Mouse (Mus musculus) neural tube, embryonic 14.5 days (tissue): ENCODE results near the gene Hk3. TPM values are rescaled to one million over a fixed set of nuclear protein-coding genes. Genes with fewer than 3 reads are reported as not detected.

ENCODE experiments used
- ATAC-seq: fragments of 200-750 bp; cut with Nextera tagmentation; 2 replicates; pipeline ENCODE4 v1.8.0; 2017; ENCODE audit warnings: low read depth, mild to moderate bottlenecking, moderate TSS enrichment, moderate library complexity
- H3K27ac ChIP-seq: fragments of 300-500 bp; sonication (generic); 2 replicates; pipeline ENCODE4 v1.5.1; 2014; ENCODE audit warnings: low read depth, mild to moderate bottlenecking, control low read depth, low read length, moderate library complexity, mixed read lengths
- H3K27me3 ChIP-seq: fragments of 300-500 bp; sonication (generic); 2 replicates; pipeline ENCODE4 v1.6.1; 2014; ENCODE audit warnings: low read length; ENCODE audit not compliant: control insufficient read depth, insufficient read depth
- H3K36me3 ChIP-seq: fragments of 300-500 bp; sonication (generic); 2 replicates; pipeline ENCODE4 v1.6.1; 2014; ENCODE audit warnings: low read length, mixed read lengths; ENCODE audit not compliant: control insufficient read depth, insufficient read depth
- H3K4me1 ChIP-seq: fragments of 300-500 bp; sonication (generic); 2 replicates; pipeline ENCODE4 v1.6.1; 2014; ENCODE audit warnings: low read length; ENCODE audit not compliant: control insufficient read depth, insufficient read depth
- H3K4me2 ChIP-seq: fragments of 300-500 bp; sonication (generic); 2 replicates; pipeline ENCODE4 v1.6.1; 2014; ENCODE audit warnings: mild to moderate bottlenecking, low read depth, low read length, control low read depth
- H3K4me3 ChIP-seq: fragments of 300-500 bp; sonication (generic); 2 replicates; pipeline ENCODE4 v1.5.1; 2014; ENCODE audit warnings: low read depth, low read length, control low read depth, mixed read lengths
- H3K9ac ChIP-seq: fragments of 300-500 bp; sonication (generic); replicated peaks from 2 replicates; pipeline ENCODE4 v1.6.1; 2014; ENCODE audit warnings: low read depth, mild to moderate bottlenecking, control low read depth, low read length, mixed read lengths
- H3K9me3 ChIP-seq: fragments of 300-500 bp; sonication (generic); 2 replicates; pipeline ENCODE4 v1.6.1; 2016; ENCODE audit warnings: low read length; ENCODE audit not compliant: control insufficient read depth
- WGBS: fragments of 180-500 bp; shearing (Covaris S2); extraction: QIAGEN DNeasy Blood & Tissue Kit; methylation state at CpG from one replicate; pipeline ENCODE4 v1.1.7; 2014; 5-methylcytosine and 5-hydroxymethylcytosine counted together
- polyA plus RNA-seq: library from polyadenylated mRNA; unstranded; fragments of >200 nt; fragmentation: Nextera tagmentation; extraction: Ambion mirVana; gene quantifications from 2 replicates; pipeline ENCODE4 v1.2.1, GENCODE M21; 2014

The Hk3 gene
- polyA plus RNA-seq, 1 experiment from 2014 or later = 0.13 TPM

- H3K4me3 ChIP-seq = no peak overlapping the region
- H3K9me3 ChIP-seq = no peaks in the 10 kb centered on the region
- H3K9ac ChIP-seq = no peak overlapping the region
- no peaks in the 10 kb centered on the region for H3K4me1 ChIP-seq
- 96% methylated on average over 4 of the region's 4 CpGs for WGBS
- no peak for ATAC-seq
- H3K27me3 ChIP-seq = no peaks in the 10 kb centered on the region
- H3K36me3 ChIP-seq = no peaks in the 10 kb centered on the region
- no peak overlapping the region for H3K4me2 ChIP-seq
- H3K27ac ChIP-seq = no peak overlapping the region
Measured at GRCm38 (mm10) chr13:55020051-55020450, 1.1 kb downstream of the Hk3 start.

GRCm38 (mm10) chr13:55019181-55019580, 2.0 kb downstream of the Hk3 start:
- Histone ChIP-seq H3K27me3 (no peaks in the 10 kb centered on the region), H3K4me2 (no peak overlapping the region), H3K4me3 (no peak overlapping the region), H3K27ac (no peak overlapping the region), H3K9ac (no peak overlapping the region), H3K9me3 (no peaks in the 10 kb centered on the region), H3K36me3 (no peaks in the 10 kb centered on the region), H3K4me1 (no peaks in the 10 kb centered on the region)
- WGBS = 66% methylated on average over 3 of the region's 3 CpGs
- ATAC-seq = no peak

- Histone ChIP-seq H3K9ac (no peak overlapping the region), H3K36me3 (no peaks in the 10 kb centered on the region), H3K4me1 (no peaks in the 10 kb centered on the region), H3K9me3 (no peaks in the 10 kb centered on the region), H3K27ac (no peak overlapping the region), H3K4me3 (no peak overlapping the region), H3K4me2 (no peak overlapping the region), H3K27me3 (no peaks in the 10 kb centered on the region)
- whole genome bisulfite sequencing = 83% methylated on average over 9 of the region's 9 CpGs
- ATAC-seq = no peak
Measured at GRCm38 (mm10) chr13:55018700-55019099, 2.5 kb downstream of the Hk3 start.

GRCm38 (mm10) chr13:55017898-55018599, 3.1 kb downstream of the Hk3 start:
- no peaks in the 10 kb centered on the region for H3K4me1 ChIP-seq
- 81% methylated on average over 8 of the region's 8 CpGs for WGBS

GRCm38 (mm10) chr13:55017154-55017897, 3.9 kb downstream of the Hk3 start:
- WGBS = 89% methylated on average over 12 of the region's 12 CpGs
- no peak for ATAC-seq
- H3K4me2 ChIP-seq = no peak overlapping the region
- H3K36me3 ChIP-seq = no peaks in the 10 kb centered on the region
- H3K4me1 ChIP-seq = no peaks in the 10 kb centered on the region
- H3K27ac ChIP-seq = no peak overlapping the region
- H3K27me3 ChIP-seq = no peaks in the 10 kb centered on the region
- no peaks in the 10 kb centered on the region for H3K9me3 ChIP-seq
- H3K9ac ChIP-seq = no peak overlapping the region
- no peak overlapping the region for H3K4me3 ChIP-seq

More at GRCm38 (mm10) chr13:55017898-55018599, 3.1 kb downstream of the Hk3 start:
- Histone ChIP-seq H3K9ac (no peak overlapping the region), H3K36me3 (no peaks in the 10 kb centered on the region), H3K4me3 (no peak overlapping the region), H3K27me3 (no peaks in the 10 kb centered on the region), H3K4me2 (no peak overlapping the region), H3K27ac (no peak overlapping the region), H3K9me3 (no peaks in the 10 kb centered on the region)
- no peak for ATAC-seq

- no peak for ATAC-seq
- H3K27ac ChIP-seq = no peak overlapping the region
- no peaks in the 10 kb centered on the region for H3K4me1 ChIP-seq
- 39% methylated on average over 9 of the region's 9 CpGs for WGBS
- H3K27me3 ChIP-seq = no peaks in the 10 kb centered on the region
- H3K4me2 ChIP-seq = no peak overlapping the region
- H3K9me3 ChIP-seq = no peaks in the 10 kb centered on the region
- H3K4me3 ChIP-seq = no peak overlapping the region
- H3K9ac ChIP-seq = no peak overlapping the region
- H3K36me3 ChIP-seq = no peaks in the 10 kb centered on the region
Measured at GRCm38 (mm10) chr13:55014451-55014850, 6.7 kb downstream of the Hk3 start.

GRCm38 (mm10) chr13:55013702-55014344, 7.4 kb downstream of the Hk3 start:
- WGBS = 7% methylated on average over 9 of the region's 9 CpGs

GRCm38 (mm10) chr13:55011981-55012478, 9.2 kb downstream of the Hk3 start:
- H3K9ac ChIP-seq = no peak overlapping the region
- 2% methylated on average over 14 of the region's 14 CpGs for WGBS
- ATAC-seq = peak; percentile 5; the same call in 1 of the 2 replicates
- H3K4me1 ChIP-seq = peaks cover 8% of the 10 kb centered on the region
- no peak overlapping the region for H3K27ac ChIP-seq
- H3K9me3 ChIP-seq = no peaks in the 10 kb centered on the region
- H3K4me3 ChIP-seq = no peak overlapping the region
- no peak overlapping the region for H3K4me2 ChIP-seq
- H3K27me3 ChIP-seq = no peaks in the 10 kb centered on the region
- no peaks in the 10 kb centered on the region for H3K36me3 ChIP-seq

More at GRCm38 (mm10) chr13:55013702-55014344, 7.4 kb downstream of the Hk3 start:
- no peak for ATAC-seq
- no peaks in the 10 kb centered on the region for H3K27me3 ChIP-seq
- H3K9me3 ChIP-seq = no peaks in the 10 kb centered on the region
- H3K4me3 ChIP-seq = no peak overlapping the region
- no peak overlapping the region for H3K27ac ChIP-seq
- H3K9ac ChIP-seq = no peak overlapping the region
- H3K36me3 ChIP-seq = no peaks in the 10 kb centered on the region
- H3K4me2 ChIP-seq = no peak overlapping the region
- H3K4me1 ChIP-seq = no peaks in the 10 kb centered on the region

- H3K27me3 ChIP-seq = no peaks in the 10 kb centered on the region
Measured at GRCm38 (mm10) chr13:55011103-55011502, 10.1 kb downstream of the Hk3 start.

More at GRCm38 (mm10) chr13:55011103-55011502, 10.1 kb downstream of the Hk3 start:
- H3K9ac ChIP-seq = no peak overlapping the region
- no peak overlapping the region for H3K4me3 ChIP-seq
- H3K4me2 ChIP-seq = no peak overlapping the region
- H3K9me3 ChIP-seq = no peaks in the 10 kb centered on the region
- H3K4me1 ChIP-seq = peaks cover 8% of the 10 kb centered on the region
- no peaks in the 10 kb centered on the region for H3K36me3 ChIP-seq
- ATAC-seq = no peak
- WGBS = 88% methylated on average over 15 of the region's 15 CpGs
- no peak overlapping the region for H3K27ac ChIP-seq
